Mouse (Mus musculus): ENCODE results near the gene Slc17a4. TPM values are rescaled to one million over a fixed set of nuclear protein-coding genes. Genes with fewer than 3 reads are reported as not detected.

Gene Slc17a4
- total RNA-seq, 2 experiments from 2014 or later = not detected

DNA sequence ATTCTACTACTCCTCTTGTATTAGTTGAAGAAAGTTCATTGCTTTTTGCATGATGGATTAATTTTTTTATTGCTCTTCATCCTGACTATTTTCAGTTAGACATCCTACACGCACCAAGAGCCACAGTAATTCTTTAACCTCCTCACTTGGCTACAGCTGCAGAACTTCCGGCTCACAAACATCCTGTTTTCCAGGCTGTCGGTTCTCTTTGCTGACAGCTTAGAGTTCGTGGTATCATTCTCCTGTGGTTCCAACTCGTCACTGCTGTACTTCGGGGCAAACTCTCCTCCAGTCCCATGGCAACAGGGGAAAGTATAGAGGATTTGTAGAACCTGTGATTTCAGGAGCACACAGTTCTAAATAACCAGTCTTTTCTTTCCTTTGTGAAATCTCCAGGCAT is 16.6 kb downstream of the Slc17a4 start:
- no peak for DNase-seq
- intact Hi-C loops (cut with DNase I) = no loop called here

DNA sequence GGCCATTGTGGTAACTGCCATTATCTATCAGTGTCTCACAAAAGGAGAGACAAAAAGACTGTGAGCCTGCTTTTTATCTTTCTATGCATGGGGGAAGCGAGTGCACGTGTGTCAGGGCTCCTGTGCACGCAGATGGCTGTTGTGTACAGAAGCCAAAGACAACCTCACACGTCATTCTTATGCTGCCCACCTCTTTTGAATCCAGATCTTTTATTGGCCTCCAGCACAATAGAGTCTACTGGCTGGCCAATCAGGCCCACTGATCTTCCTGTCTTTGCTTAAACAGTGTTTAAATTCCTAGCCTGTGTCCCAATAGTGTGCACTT is 21.6 kb downstream of the Slc17a4 start:
- DNase-seq = no peak
- intact Hi-C loops (cut with DNase I) = no loop called here

DNA sequence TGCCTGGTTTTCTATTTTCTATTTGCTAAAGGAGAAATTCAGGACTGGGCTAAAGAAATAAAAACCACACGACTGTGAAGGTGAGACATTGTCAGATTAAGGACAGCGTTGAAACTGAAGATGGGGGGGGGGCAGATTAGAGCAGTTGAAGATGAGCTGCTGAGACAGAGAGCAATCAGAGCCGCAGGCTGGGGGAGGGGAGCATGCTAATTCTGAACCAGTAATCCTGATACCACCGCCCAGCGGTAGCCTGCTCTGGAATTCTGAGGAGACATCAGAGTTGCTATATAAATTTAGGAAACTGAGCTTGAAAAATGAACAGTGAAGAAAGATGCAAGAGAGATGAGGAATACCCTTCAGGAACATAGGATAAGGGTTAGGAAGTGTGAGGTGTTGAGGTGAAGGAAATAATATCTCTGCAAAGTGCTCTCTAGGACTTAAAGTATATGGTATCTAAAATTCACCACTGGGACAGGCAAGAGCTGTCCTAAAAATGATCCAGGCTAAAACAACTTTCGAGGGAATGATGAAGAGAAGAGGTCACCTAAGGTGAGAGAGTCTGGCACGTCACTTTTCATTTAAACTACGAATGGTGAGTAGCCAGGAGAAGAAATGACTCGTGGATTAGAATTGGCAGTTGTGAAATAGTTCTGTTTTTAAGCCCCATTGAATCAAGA is 22.1 kb downstream of the Slc17a4 start:
- DNase-seq = no peak
- intact Hi-C loops (cut with DNase I) = no loop called here

GRCm38 (mm10) chr13:23889011-23889605 is 25.7 kb downstream of the Slc17a4 start:
- DNase-seq = no peak
- intact Hi-C loops (cut with DNase I) = loop anchor here (5.0 kb wide), 1 partner anchor 97 kb away; no protein-coding TSS in a partner anchor

DNA sequence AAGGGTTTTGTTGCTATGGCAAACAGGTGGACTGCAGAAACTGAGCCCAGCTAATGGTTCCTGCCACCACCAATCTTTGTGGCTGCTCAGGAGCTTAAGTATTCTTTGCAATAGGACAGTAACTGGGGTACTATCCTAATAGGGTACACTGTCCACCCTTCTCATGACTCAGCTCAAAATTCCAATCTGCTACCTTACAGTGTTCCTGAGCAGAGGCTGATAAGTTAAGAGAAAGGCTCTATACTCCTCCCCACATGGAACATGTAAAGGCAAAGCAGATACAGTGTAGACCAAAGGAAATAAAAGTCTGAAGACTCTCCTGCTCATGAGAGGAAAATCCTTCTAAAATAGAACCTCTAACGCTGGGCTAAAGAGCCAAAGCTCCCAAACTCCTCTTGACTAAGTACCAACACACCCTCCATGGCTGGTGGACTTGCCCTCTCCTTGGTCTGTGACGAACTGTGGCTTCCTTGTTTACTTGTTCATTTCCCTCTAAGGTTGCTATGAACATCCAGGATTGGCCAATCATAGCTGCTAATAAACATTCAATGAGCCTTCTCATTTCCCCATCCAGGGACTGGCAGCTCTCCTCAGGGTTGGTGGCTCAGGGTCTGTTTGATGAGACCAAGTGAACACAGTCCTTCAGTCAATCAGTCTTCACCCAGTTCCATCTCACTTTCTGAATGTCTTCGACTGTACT is 27.6 kb downstream of the Slc17a4 start:
- intact Hi-C loops (cut with DNase I) = loop anchor here (5.0 kb wide), 1 partner anchor 95 kb away; no protein-coding TSS in a partner anchor
- no peak for DNase-seq

GRCm38 (mm10) chr13:23885540-23885939 is 29.3 kb downstream of the Slc17a4 start:
- intact Hi-C loops (cut with DNase I) = loop anchor here (5.0 kb wide), 1 partner anchor 93 kb away; no protein-coding TSS in a partner anchor
- DNase-seq = no peak

DNA sequence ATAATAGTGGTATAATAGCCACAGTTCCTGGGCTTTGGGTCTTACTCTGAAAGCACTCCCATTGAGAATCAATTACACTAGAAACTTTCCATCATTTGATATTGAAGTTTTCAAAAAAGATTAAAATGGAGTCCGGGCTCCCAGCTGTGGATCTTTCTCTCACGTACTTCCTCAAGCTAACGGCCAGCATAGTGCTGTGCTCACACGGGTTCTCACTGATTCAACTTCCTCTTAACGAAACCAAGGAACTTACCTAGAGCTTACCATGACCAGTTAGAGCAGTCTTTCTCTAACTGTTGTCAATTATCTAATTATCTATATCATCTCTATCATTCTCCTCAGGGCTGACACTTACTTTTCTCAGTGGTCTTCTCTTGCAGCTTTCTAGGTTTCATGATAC is 35.2 kb downstream of the Slc17a4 start:
- intact Hi-C loops (cut with DNase I) = no loop called here

GRCm38 (mm10) chr13:23879106-23879505 is 35.7 kb downstream of the Slc17a4 start:
- intact Hi-C loops (cut with DNase I) = no loop called here
- no peak for DNase-seq

More for the DNA sequence above, 35.2 kb downstream of the Slc17a4 start:
- DNase-seq = no peak

GRCm38 (mm10) chr13:23873141-23873540 is 41.7 kb downstream of the Slc17a4 start:
- intact Hi-C loops (cut with DNase I) = no loop called here

DNA sequence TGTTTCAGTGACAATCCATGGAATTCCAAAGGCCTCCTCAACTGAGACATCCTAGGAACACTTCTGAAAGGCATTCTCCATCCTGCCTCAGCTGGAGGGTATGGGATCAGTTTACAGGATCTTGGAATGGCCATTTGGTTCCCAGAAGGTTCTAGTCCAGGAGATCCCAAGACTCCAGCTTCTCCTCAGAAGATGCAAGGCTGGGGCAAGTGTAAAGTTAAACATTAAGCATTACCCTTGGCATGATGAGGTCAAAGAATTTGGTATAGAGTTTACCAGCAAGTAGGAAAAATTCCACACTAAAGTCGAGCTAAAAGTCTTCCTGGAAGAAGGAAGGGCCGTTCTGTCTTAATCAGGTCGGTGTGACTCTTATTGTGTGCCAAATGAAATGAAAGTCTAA is 44.8 kb downstream of the Slc17a4 start:
- intact Hi-C loops (cut with DNase I) = no loop called here
- no peak for DNase-seq

More at GRCm38 (mm10) chr13:23873141-23873540, 41.7 kb downstream of the Slc17a4 start:
- DNase-seq = no peak

- intact Hi-C loops (cut with DNase I) = no loop called here
- DNase-seq = no peak
Measured at GRCm38 (mm10) chr13:23868790-23869533, 45.8 kb downstream of the Slc17a4 start.

DNA sequence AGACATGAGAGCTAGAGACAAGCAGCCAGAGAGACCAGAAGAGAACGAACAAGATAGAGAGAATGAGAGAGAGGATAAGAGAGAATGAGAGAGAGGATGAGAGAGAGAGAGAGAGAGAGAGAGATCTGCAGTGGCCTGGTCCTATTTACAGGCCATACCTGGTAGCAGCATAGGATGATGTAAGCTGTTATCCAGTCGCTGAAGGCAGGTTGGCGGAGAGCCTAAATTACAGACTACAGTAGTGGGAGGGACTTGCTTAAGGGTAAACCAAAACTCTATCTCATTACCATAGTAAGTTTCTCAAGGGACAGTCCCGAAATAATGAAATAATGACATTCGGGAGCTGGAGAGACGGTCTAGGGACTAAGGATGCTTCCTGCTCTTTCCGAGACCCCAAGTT is 47.4 kb downstream of the Slc17a4 start, which contains the start of gene Slc17a1:
Gene Slc17a1 (plus strand): TSS at position 346 of the 400 bp plus-strand sequence.
- DNase-seq = no peak
- intact Hi-C loops (cut with DNase I) = no loop called here

DNA sequence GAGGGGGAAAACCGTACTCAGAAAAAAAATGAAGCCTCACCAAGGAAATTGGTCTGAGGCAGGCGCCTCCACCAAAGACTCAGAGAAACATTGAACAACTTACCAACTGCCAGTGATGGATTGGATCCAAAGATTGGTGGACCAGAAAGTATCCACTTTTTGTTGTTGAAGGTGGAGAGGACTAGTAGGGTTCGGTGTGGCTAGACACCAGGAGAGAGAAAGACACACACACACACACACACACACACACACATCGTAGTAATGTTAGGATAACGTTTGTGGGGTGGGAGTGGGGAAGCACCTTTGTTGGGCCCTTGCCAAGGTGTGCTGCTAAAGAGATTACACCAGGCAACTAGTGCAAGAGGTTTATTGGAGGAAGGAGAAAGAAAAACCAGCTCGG is 47.8 kb downstream of the Slc17a4 start:
- intact Hi-C loops (cut with DNase I) = no loop called here
- no peak for DNase-seq

DNA sequence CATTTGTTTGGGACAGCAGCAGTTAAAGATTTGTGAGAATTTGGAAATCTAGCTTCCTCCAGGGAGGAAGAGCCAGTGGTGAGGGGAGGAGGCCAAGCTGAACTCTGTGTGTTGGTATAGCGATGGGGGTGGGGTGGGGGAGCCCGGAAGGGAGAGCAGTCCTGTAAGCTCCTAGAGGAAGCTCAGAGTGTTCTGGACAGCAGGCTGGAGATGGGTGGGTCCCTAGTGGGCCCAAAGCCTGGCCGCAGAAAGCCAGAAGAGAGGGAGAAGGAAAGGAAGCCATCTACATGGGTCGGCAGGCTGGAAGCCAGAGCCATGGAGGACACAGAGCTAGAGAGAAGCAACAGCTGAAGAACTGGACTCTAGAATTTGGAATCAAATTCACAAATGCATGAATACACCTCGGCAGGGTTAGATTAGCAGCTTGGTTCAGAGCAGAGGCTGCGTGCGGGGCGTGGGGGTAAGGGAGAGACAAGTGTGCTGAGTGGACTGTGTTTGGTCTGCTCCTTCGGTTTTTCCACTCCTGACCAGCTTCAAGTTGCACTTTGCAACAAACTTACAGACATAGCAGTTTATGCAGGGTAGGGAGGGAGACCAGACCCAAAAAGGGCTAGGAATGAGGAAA is 48.6 kb downstream of the Slc17a4 start:
- intact Hi-C loops (cut with DNase I) = no loop called here
- DNase-seq = peak in 1 of 2 experiments; percentile 6

DNA sequence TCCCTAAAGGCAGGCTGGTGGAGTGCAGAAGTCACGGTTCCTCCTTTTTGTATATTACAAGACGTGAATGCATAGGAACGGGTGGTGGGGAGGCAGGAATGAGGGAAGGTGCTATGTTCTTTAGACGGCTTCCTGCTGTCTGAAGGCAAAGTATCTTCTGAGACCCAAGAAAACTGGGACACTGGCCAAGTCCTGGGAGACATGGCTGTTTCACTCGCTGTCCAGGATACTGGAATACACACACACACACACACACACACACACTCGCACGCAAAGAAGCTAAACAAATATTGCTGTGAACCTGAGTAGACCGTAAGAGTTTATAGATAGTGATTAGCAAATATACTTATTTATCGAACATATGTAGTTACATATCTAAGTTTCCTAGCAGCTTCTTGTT is 50.1 kb downstream of the Slc17a4 start:
- DNase-seq = no peak
- intact Hi-C loops (cut with DNase I) = no loop called here

GRCm38 (mm10) chr13:23861815-23862214 is 53.0 kb downstream of the Slc17a4 start:
- intact Hi-C loops (cut with DNase I) = no loop called here
- no peak for DNase-seq

GRCm38 (mm10) chr13:23856401-23856800 is 58.4 kb downstream of the Slc17a4 start:
- no peak for DNase-seq
- intact Hi-C loops (cut with DNase I) = no loop called here

- intact Hi-C loops (cut with DNase I) = no loop called here
- no peak for DNase-seq
Measured at GRCm38 (mm10) chr13:23849299-23849698, 65.5 kb downstream of the Slc17a4 start.
